Mouse (Mus musculus) forebrain, embryonic 16.5 days (tissue): ENCODE data around the gene Dpy19l3. TPM values are rescaled to one million over a fixed set of nuclear protein-coding genes. Genes with fewer than 3 reads are reported as not detected.

Source experiments
- ATAC-seq: fragments of 200-750 bp; cut with Nextera tagmentation; 2 replicates; pipeline ENCODE4 v1.8.0; 2017; ENCODE audit warnings: mild to moderate bottlenecking, moderate library complexity
- H3K27ac ChIP-seq: fragments of 300-500 bp; sonication (generic); 2 replicates; pipeline ENCODE4 v1.5.1; 2014; ENCODE audit warnings: low read length, control low read depth
- H3K27me3 ChIP-seq: fragments of 300-500 bp; sonication (generic); replicated peaks from 2 replicates; pipeline ENCODE4 v1.6.1; 2014; ENCODE audit warnings: low read length; ENCODE audit not compliant: control insufficient read depth, insufficient read depth
- H3K36me3 ChIP-seq: fragments of 300-500 bp; sonication (generic); 2 replicates; pipeline ENCODE4 v1.6.1; 2014; ENCODE audit not compliant: control insufficient read depth, insufficient read depth
- H3K4me1 ChIP-seq: fragments of 300-500 bp; sonication (generic); replicated peaks from 2 replicates; pipeline ENCODE4 v1.6.1; 2014; ENCODE audit warnings: low read length; ENCODE audit not compliant: control insufficient read depth, insufficient read depth
- H3K4me2 ChIP-seq: fragments of 300-500 bp; sonication (generic); 2 replicates; pipeline ENCODE4 v1.6.1; 2014; ENCODE audit warnings: mild to moderate bottlenecking, low read length, control low read depth
- H3K4me3 ChIP-seq: fragments of 300-500 bp; sonication (generic); replicated peaks from 2 replicates; pipeline ENCODE4 v1.5.1; 2014; ENCODE audit warnings: mild to moderate bottlenecking, low read length, control low read depth
- H3K9ac ChIP-seq: fragments of 300-500 bp; sonication (generic); replicated peaks from 2 replicates; pipeline ENCODE4 v1.6.1; 2014; ENCODE audit warnings: low read depth, low read length, control low read depth
- H3K9me3 ChIP-seq: fragments of 300-500 bp; sonication (generic); 2 replicates; pipeline ENCODE4 v1.6.1; 2016; ENCODE audit warnings: low read length; ENCODE audit not compliant: control insufficient read depth
- WGBS: fragments of 180-500 bp; shearing (Covaris S2); extraction: QIAGEN DNeasy Blood & Tissue Kit; methylation state at CpG from one replicate; pipeline ENCODE4 v1.1.7; 2014; 5-methylcytosine and 5-hydroxymethylcytosine counted together
- polyA plus RNA-seq: library from polyadenylated mRNA; unstranded; fragments of >200 nt; fragmentation: Nextera tagmentation; extraction: Ambion mirVana; gene quantifications from 2 replicates; pipeline ENCODE4 v1.2.1, GENCODE M21; 2015

Dpy19l3 gene
- polyA plus RNA-seq, 1 experiment from 2014 or later: 56.0 TPM

GRCm38 (mm10) chr7:35741858-35742257 is 12.4 kb downstream of the Dpy19l3 start:
- Histone ChIP-seq H3K9ac (no peak overlapping the region), H3K27me3 (no peaks in the 10 kb centered on the region), H3K4me2 (no peak overlapping the region), H3K4me1 (no peaks in the 10 kb centered on the region; the same call in 1 of the 2 replicates), H3K27ac (no peak overlapping the region), H3K9me3 (no peaks in the 10 kb centered on the region), H3K36me3 (peaks cover 8% of the 10 kb centered on the region), H3K4me3 (no peak overlapping the region)
- 55% methylated on average over 5 of the region's 5 CpGs for WGBS
- peak; percentile 33; the same call in 1 of the 2 replicates for ATAC-seq

GRCm38 (mm10) chr7:35740489-35741230 is 13.6 kb downstream of the Dpy19l3 start:
- no peaks in the 10 kb centered on the region for H3K27me3 ChIP-seq
- no peak overlapping the region for H3K27ac ChIP-seq
- no peak overlapping the region for H3K4me2 ChIP-seq
- H3K4me1 ChIP-seq: no peaks in the 10 kb centered on the region; the same call in 1 of the 2 replicates
- no peaks in the 10 kb centered on the region for H3K9me3 ChIP-seq
- no peak for ATAC-seq
- H3K9ac ChIP-seq: no peak overlapping the region
- WGBS: 24% methylated on average over 5 of the region's 5 CpGs
- H3K4me3 ChIP-seq: no peak overlapping the region
- peaks cover 8% of the 10 kb centered on the region for H3K36me3 ChIP-seq

GRCm38 (mm10) chr7:35738871-35739270 is 15.4 kb downstream of the Dpy19l3 start:
- Histone ChIP-seq H3K4me1 (peaks cover 2% of the 10 kb centered on the region), H3K4me3 (no peak overlapping the region), H3K27ac (no peak overlapping the region), H3K4me2 (no peak overlapping the region), H3K36me3 (peaks cover 11% of the 10 kb centered on the region), H3K27me3 (no peaks in the 10 kb centered on the region), H3K9me3 (no peaks in the 10 kb centered on the region), H3K9ac (no peak overlapping the region)
- no peak for ATAC-seq

- Histone ChIP-seq H3K9ac (no peak overlapping the region), H3K36me3 (peaks cover 9% of the 10 kb centered on the region), H3K4me1 (peaks cover 22% of the 10 kb centered on the region), H3K9me3 (0 out of 2 replicates have a peak, but pooled peaks cover 3% of the 10 kb centered on the region), H3K4me3 (no peak overlapping the region), H3K27ac (peak overlapping the region; percentile 87), H3K4me2 (no peak overlapping the region), H3K27me3 (no peaks in the 10 kb centered on the region)
- ATAC-seq: peak; percentile 82
- WGBS: 29% methylated on average over 14 of the region's 14 CpGs
Measured at GRCm38 (mm10) chr7:35733313-35734050, 20.8 kb downstream of the Dpy19l3 start.

GRCm38 (mm10) chr7:35732585-35733059 is 21.6 kb downstream of the Dpy19l3 start:
- ATAC-seq: peak; percentile 56
- Histone ChIP-seq H3K36me3 (peaks cover 7% of the 10 kb centered on the region), H3K4me2 (no peak overlapping the region), H3K9ac (no peak overlapping the region), H3K27ac (peak overlapping the region; percentile 87), H3K9me3 (peaks cover 3% of the 10 kb centered on the region; the same call in 1 of the 2 replicates), H3K4me3 (no peak overlapping the region), H3K27me3 (no peaks in the 10 kb centered on the region), H3K4me1 (peaks cover 22% of the 10 kb centered on the region)
- 8% methylated on average over 10 of the region's 10 CpGs for WGBS

GRCm38 (mm10) chr7:35729621-35730031 is 24.6 kb downstream of the Dpy19l3 start:
- Histone ChIP-seq H3K27me3 (no peaks in the 10 kb centered on the region), H3K4me3 (no peak overlapping the region), H3K36me3 (peaks cover 9% of the 10 kb centered on the region), H3K4me1 (peaks cover 22% of the 10 kb centered on the region), H3K4me2 (no peak overlapping the region), H3K27ac (no peak overlapping the region), H3K9me3 (peaks cover 3% of the 10 kb centered on the region; the same call in 1 of the 2 replicates), H3K9ac (no peak overlapping the region)
- WGBS: 80% methylated on average over 9 of the region's 9 CpGs
- no peak for ATAC-seq

- peaks cover 15% of the 10 kb centered on the region for H3K4me1 ChIP-seq
- H3K9me3 ChIP-seq: peaks cover 3% of the 10 kb centered on the region; the same call in 1 of the 2 replicates
- H3K9ac ChIP-seq: no peak overlapping the region
- H3K27ac ChIP-seq: no peak overlapping the region
- 96% methylated on average over 12 of the region's 12 CpGs for WGBS
- H3K4me3 ChIP-seq: no peak overlapping the region
- no peak for ATAC-seq
- H3K36me3 ChIP-seq: peaks cover 9% of the 10 kb centered on the region
- no peaks in the 10 kb centered on the region for H3K27me3 ChIP-seq
- no peak overlapping the region for H3K4me2 ChIP-seq
Measured at GRCm38 (mm10) chr7:35728376-35728775, 25.9 kb downstream of the Dpy19l3 start.

GRCm38 (mm10) chr7:35723035-35723434 is 31.2 kb downstream of the Dpy19l3 start:
- no peak overlapping the region for H3K9ac ChIP-seq
- H3K27ac ChIP-seq: no peak overlapping the region
- no peak for ATAC-seq
- H3K4me1 ChIP-seq: no peaks in the 10 kb centered on the region
- no peak overlapping the region for H3K4me2 ChIP-seq
- peaks cover 18% of the 10 kb centered on the region for H3K36me3 ChIP-seq
- H3K27me3 ChIP-seq: no peaks in the 10 kb centered on the region
- WGBS: 94% methylated on average over 2 of the region's 2 CpGs
- H3K4me3 ChIP-seq: no peak overlapping the region
- H3K9me3 ChIP-seq: no peaks in the 10 kb centered on the region; the same call in 1 of the 2 replicates

GRCm38 (mm10) chr7:35718421-35719178 is 35.7 kb downstream of the Dpy19l3 start:
- no peaks in the 10 kb centered on the region for H3K4me1 ChIP-seq
- no peak overlapping the region for H3K9ac ChIP-seq
- 89% methylated on average over 8 of the region's 8 CpGs for WGBS
- no peak overlapping the region for H3K27ac ChIP-seq
- peak; percentile 31; the same call in 1 of the 2 replicates for ATAC-seq
- no peak overlapping the region for H3K4me2 ChIP-seq
- H3K27me3 ChIP-seq: no peaks in the 10 kb centered on the region
- peaks cover 13% of the 10 kb centered on the region for H3K36me3 ChIP-seq
- no peaks in the 10 kb centered on the region for H3K9me3 ChIP-seq
- no peak overlapping the region for H3K4me3 ChIP-seq
